Mouse (Mus musculus): ENCODE data around the gene Pam16.

DNA sequence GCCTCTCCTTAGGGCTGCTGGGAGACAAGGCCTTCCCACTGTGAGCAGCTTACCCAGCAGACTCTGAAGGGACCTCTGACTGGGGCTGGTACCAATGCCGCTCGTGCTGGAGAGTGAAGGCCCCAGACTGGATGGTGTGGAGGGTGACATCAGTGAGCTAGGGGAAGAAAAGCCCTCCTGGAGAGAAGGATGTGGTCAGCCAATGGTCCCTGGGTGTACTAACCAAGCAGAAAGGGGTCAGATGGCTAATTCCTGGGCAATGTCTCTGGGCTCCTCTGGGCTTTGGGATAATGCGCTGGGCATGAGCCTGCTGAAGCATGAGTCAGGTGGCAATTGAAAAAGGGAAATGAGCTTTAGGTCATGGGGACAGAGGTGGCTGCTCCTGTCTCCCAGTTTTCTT is 8.9 kb upstream of the Pam16 start:
- TF ChIP-seq CTCF (conservative IDR thresholded peaks at IDR 0.05; ENCODE audit: low read length) (no peak), POU5F1 (IDR thresholded peaks at IDR 0.05; ENCODE audit: borderline replicate concordance, low read length) (no peak), NANOG (IDR thresholded peaks at IDR 0.05; ENCODE audit: borderline replicate concordance, low read length) (no peak)
